Mouse (Mus musculus): ENCODE results near the gene Hist1h4j.
A peak's percentile ranks its signal among the peaks of the same experiment; 100 is the strongest.

Hist1h4j gene

DNA sequence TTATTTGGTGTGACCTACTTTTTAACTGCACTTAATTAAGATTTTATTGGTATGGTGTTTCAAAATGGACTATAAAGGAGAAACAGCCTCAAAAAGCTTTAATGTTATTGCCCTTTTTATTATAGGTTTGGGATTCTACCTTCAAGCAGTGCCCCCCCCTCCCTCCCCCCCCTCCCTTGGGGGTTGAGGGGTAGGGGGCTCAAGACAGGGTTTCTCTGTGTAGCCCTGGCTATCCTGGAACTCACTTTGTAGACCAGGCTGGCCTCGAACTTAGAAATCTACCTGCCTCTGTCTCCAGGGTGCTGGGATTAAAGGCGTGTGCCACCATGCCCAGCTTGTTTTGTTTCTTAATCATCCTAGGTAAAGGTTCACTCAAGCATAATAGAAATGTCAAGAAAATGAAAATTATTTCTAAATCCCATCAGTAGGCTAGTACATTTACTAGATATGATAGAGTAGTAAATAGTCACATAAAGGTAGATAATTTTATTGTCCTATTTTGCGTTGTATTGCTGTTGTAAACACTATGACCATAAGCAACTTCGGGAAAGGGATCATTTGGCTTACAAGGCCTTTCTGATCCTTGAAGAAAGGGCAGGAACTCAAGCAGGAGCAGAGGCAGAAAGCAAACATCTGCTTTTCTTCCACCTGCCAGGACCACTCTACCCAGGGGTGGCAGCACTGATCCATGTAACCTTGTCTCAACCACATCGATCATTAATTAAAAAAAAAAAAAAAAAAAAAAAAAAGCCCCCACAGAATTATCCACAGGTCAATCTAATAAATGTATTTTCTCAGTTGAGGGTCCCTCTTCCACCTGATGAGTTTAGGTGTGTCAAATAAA lies 11.6 kb upstream of the Hist1h4j start:
- no peak for DNase-seq (ENCODE audit: inconsistent ontology term)

DNA sequence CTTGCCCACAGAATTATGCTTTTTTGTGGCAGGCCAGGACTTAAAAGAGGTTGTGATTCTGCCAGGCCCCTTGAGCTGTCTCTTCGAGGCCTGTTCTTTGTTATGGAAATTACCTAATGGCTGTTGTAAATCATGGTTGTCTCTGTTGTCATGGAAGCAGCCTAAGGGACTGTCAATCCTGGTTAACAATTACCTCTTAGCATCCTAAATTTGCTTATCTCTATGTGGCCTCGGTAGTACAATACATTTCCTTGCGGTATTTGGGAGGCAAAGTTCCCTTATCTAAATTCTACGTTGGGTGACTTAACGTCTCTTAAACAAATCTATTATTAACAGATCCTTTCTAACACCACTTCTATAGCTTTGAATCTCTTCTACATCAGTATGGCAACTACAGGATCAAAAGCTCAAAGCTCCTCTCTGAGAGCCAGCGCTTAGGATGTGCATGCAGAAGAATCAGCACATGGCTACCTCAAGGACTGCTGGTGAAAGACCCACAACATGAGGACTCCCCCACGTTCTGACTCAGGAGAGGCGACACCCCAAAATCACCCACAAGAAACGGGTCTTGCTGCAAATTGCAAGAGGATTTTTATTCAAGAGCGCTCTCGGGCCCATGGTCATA lies 6.8 kb upstream of the Hist1h4j start:
- no peak for DNase-seq (ENCODE audit: inconsistent ontology term)

DNA sequence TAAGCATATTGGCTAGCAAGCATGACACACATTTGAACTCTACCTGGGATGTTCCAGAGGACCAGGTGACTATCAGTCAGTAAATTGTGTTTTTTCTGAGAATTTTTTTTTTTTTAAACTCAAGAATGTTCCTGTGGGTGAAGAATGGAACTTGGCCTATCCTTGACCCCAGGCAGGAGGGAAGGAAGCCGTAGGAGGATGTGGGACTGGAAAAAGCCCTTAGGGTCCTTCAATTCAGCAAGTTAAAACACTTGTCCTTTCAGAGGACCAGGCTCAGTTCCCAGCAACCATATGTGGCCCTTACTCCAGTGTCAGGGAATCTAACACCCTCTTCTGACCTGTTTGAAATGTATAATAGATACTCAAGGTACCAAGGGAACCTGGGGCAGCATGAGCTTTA lies 5.3 kb upstream of the Hist1h4j start:
- DNase-seq (ENCODE audit: inconsistent ontology term) = no peak

DNA sequence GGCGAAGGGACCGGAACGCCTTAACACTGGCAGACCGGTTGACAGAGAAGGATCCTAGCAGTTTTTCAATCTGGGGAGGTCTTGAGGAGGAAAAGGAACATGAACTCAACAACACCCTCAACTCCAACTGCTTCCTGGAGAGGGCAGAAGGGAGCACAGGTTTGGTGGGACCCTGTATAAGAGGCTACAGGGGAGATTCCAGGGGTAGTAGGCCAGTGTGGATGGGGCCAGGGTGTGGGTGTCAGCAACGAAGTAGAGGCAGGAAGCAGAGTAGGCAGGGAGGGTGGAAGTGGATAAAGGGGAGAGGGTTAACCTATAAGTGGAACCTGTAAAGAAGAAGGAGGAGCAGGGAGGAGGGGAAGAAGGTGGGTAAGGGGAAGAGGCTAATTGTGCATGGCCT lies 1.4 kb upstream of the Hist1h4j start:
- DNase-seq (ENCODE audit: inconsistent ontology term) = no peak

- peak; percentile 81 for DNase-seq (ENCODE audit: inconsistent ontology term)
Measured at GRCm38 (mm10) chr13:21734010-21734905, 606 bp upstream of the Hist1h4j start.

DNA sequence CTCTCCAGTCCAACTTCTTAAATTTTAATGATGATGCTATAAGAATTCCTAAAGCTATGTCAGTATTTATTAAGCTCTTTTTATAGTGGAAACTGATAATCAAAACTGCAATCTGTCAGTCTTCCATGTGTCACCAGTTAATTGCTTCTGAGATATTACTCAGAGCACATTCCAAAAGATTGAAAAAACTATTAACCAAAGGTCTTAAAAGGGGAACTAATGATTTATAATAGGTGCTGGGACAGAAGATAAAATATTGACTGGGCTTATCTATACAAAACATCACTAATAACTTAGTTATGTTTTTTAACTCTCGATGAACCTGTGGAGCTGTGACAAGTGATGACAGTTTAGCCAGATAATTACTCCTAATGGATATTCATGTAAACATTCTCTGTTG lies 10.1 kb downstream of the Hist1h4j start:
- DNase-seq (ENCODE audit: inconsistent ontology term) = no peak

GRCm38 (mm10) chr13:21749387-21750158 lies 14.7 kb downstream of the Hist1h4j start:
- peak; percentile 69 for DNase-seq (ENCODE audit: inconsistent ontology term)

- peak; percentile 81 for DNase-seq (ENCODE audit: inconsistent ontology term)
Measured at GRCm38 (mm10) chr13:21750159-21751017, 15.5 kb downstream of the Hist1h4j start, which contains the start of gene Hist1h4k. Gene Hist1h4k, minus strand, starts transcription at chr13:21750505.

GRCm38 (mm10) chr13:21751417-21751816 lies 16.6 kb downstream of the Hist1h4j start:
- peak; percentile 3 for DNase-seq (ENCODE audit: inconsistent ontology term)

GRCm38 (mm10) chr13:21751827-21752226 lies 17.0 kb downstream of the Hist1h4j start:
- DNase-seq (ENCODE audit: inconsistent ontology term) = no peak

DNA sequence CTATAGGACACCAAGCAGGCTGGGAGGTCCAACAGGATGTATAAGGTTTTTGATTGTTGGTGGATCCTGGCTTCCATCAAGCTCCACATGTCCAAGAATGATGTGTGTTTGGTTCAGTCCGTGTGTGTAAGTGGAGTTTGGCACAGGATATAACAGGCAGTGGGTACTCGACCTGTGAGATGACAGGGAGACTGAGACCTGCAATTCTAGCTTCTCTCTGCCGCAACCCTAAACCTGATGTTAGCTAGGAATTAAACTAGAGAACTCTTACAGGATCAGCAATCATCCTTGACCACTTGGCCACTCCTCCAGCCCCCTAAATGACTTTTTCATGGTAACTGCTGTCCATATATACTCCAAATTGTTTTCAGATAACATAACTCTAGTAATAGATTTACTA lies 17.5 kb downstream of the Hist1h4j start:
- no peak for DNase-seq (ENCODE audit: inconsistent ontology term)

GRCm38 (mm10) chr13:21753051-21753523 lies 18.2 kb downstream of the Hist1h4j start:
- peak; percentile 39 for DNase-seq (ENCODE audit: inconsistent ontology term)

- peak; percentile 94 for DNase-seq (ENCODE audit: inconsistent ontology term)
Measured at GRCm38 (mm10) chr13:21753524-21754285, 18.8 kb downstream of the Hist1h4j start, which contains the start of the genes Hist1h2ak and Hist1h2bn. Gene Hist1h2ak, minus strand, starts transcription at chr13:21753827. Gene Hist1h2bn, plus strand, starts transcription at chr13:21754123.

- DNase-seq (ENCODE audit: inconsistent ontology term) = peak; percentile 67
Measured at GRCm38 (mm10) chr13:21754294-21755001, 19.6 kb downstream of the Hist1h4j start.

DNA sequence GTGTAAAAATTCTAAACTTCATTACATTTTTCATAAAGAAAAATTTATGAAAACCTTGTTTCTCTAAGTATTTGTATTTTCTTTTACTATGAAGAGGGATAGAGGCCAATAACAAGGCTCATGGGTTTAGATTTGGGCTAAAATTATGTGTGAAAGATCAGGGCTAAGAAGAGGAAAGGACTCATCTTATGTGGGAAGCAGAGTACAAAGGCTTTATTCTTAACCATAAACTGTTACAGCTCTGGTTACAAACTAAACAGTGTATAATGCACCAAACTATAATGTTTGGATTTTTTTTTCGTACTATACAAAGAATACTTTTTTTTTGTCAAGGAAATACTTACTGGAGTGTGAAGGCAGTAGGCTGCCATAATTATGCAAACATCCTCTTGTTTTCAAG lies 20.8 kb downstream of the Hist1h4j start:
- DNase-seq (ENCODE audit: inconsistent ontology term) = no peak

GRCm38 (mm10) chr13:21778814-21779766 lies 44.2 kb downstream of the Hist1h4j start:
- DNase-seq (ENCODE audit: inconsistent ontology term) = peak; percentile 78
